Mouse (Mus musculus) thymus, postnatal 10 days (tissue): ENCODE data around the gene Gm4894.

ENCODE experiments used
- DNase-seq, 2 experiments: peaks; one replicate each; pipeline ENCODE4 v3.0.0; 2021; ENCODE audit warnings: low spot score in 2 of 2

Gene Gm4894

DNA sequence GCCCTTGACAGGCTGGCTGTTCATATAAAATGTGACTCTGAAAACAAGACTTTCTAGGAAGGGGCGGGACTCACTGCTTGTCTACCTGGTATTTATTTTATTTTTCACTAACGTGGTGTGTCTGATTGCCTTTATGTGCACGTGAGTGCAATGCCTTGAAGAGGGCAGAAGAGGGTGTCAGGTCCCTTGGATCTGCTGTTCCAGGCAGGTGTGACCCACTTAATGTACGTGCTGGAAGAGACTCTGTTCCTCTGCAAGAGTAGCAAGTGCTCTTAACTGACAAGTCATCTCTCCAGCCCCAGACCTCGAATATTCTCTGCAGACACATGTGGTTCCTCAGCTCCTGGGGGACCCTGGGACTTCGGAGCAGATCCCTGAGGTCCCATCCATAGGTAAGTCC, at the start of gene Gm4894:
Gene Gm4894 (plus strand): TSS at position 301 of the 400 bp plus-strand sequence.
- peak; percentile 6 to 7 for DNase-seq

DNA sequence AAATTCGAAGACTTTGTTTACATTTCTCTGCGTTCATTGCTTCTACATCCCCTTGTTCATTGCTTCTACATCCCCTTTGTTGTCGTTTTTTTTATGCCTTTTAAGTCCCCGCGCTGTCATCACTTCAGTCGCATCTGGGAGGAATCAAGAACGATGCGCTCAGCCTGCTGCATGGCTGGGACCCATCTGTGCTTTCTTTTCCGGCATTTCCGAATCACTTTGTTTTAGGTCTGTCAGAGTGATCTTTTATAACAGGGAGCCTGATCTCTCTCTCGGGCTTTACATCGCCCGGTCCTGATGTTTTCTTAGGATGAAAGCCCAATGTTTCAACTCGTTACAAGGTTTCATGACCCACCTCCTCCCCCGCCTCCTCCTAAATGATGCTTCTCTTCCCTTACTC, 44.0 kb upstream of the Gm4894 start:
- no peak for DNase-seq

DNA sequence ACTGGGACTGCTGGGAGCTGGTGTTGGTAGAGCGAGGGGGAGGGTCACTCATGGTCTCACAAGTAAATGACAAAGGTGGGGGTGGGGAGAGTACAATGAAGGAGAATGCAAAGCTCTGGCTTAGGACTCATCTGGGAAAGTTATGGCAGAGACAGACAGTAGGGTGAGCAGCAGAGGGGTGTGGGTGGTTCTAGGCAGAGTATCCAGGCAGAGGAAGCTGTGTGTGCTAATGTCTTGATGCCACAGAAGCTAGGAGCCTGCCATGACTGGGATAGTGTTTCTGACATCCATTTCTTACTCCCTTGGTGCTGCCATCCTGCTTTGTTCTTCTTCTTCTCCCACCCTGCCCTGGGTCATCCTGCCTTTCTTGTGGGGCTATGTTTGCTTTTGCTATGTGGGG, 38.8 kb upstream of the Gm4894 start:
- no peak for DNase-seq

DNA sequence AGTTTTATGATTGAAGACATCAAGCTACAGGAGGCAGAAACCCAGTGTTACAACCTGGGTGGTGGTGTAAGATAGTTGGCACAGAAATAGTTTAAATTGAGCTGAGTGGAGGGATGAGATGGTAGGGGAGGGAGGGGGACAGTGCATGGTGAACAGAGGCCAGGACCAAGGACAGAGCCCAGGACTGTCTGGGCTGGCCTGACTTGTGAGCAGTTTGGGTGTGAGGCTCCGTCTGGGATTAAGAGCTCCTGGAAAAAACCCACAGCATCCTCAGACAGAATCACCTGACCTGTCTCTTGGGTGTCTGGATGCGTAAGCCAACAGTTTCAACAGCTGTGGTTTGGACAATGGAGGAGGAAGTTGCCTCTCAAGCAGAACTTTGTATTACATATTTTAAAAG, 35.6 kb upstream of the Gm4894 start:
- DNase-seq = no peak

DNA sequence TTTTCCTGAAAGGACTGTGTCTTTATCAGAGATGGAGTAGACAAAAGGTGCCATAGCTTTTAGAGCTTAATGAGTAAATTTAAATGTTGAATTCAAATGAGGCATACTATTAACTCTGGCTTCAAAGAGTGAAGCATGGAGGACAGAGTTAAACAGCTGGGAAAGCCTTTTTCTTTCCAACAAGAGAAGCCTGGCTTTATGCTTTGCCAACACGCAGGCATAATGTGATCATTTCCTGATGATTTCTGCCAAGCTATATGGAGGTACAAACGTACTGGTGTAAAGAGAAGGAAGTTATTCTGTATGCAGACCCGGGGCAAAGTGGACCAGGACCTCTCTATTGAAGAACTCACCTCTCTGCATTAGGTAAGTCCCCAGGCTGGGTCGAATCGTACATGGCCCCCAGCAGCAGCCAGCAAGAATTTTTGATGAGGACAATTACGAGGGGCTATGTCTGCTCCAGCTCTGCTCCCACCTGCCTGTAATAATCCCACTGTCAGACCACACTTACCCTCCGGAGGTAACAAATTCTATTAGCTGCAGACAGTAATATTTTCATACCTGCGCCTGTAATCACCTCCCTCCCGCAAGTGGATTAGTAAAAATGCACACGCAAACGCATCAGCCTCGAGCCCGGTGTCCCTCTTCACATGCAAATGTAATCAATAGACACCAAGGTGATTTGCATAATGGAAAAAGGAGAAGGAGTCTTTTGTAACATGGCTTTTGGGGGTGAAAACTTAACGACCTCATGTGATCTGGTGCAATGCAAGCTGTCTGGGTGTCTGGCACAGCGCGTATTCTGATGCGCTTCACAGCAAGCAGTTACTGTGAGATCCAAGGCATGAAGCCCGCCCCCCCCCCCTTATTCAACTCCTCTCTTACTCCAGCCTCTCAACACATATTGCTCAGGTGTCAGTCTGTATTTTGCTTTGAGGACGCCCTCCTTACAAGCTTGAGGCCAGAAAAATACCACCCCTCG, 32.4 kb upstream of the Gm4894 start:
- DNase-seq = no peak

DNA sequence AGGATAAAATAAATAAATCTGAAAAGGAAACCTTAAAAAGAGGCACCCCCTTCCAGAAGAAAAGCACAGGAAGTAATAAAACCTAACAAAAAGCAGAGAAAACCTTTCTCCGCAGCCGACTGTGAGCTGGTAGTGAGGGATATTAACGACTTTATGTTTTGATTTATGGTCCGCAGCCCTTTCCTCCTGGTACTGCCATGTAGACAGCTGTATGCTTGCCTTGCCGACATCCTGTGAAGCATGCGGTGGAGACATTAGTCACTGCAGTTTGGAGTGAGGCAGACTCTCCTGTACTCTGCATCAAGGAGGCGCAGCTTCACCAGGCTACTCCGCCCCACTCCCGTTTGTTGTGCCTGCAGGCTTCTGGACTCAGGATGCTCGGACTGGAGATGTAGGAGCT, 25.8 kb upstream of the Gm4894 start:
- DNase-seq = no peak

DNA sequence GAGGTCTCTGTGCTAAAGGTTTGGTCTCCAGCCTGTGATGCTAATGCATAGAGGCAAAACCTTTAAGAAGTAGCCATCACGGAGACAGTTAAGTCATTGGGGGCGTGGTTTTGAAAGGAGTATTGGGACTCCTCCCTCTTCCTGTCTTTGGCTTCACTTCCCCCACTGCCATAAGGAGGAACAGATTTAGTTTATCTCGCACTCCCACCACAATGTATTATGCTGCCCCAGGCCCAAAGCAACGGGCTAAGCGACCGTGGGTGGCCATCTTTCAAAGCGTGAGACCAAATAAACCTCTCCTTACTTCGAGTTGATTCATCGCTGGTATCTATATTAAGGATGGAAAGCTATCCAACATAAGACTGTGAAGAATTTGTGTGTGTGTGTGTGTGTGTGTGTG, 22.9 kb upstream of the Gm4894 start:
- DNase-seq = no peak

DNA sequence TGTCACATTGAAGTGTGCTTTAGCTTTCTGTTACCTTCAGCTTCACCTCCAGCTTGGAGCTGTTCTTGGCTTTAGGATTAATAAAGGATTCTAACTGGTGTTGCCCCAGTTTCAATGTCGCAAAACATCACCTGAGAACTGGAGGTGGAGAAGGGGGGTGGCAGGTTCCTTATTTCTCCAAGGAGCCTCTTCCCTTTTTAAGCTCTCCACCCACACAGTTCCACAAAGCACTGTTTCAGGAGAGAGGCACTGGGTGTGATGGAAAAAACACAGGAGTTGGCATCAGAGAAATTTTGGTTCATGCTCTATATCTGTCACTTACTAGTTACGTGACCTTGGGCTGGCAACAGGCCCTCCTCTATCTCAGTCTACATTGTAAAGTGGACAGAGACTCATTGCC, 21.3 kb upstream of the Gm4894 start:
- no peak for DNase-seq

DNA sequence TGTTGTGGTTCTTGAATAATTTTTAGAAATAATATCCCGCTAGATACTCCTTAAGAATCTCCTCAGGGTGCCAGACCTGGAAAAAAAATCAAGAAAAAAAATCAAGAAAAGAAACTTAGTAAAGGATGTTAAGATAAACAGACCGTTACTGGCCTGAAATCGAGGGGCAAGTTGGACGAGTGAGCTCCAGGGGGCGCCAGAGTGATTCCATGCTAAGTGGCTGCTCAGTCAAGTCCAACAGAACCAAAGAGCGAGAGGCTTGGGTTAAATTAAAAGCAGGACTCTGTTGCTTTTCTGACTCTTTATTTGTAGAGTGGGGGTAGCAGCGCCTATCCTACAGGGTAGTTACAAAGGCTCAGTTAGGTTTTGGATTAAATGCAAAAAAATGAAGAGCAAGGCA, 3.5 kb upstream of the Gm4894 start:
- DNase-seq = peak; percentile 9 to 58

DNA sequence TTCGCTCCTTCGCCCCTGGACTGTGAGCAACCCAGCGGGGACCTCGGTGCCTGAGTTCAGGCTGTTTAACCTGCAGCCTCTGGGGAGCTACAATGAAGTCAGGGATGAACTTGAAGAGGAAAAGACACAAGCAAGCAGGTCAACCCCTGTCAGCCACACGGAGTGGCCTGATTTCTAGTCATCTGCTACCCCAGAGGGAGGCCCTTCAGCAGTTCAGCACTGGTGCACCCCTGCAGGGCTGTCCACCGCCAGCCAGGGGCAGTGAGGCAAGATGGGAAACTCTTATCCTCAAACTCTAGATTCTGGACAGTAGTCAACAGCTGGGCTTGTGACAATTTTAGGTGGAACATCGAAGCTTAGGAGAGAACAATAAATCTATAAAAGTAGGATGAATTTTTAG, 18.6 kb downstream of the Gm4894 start:
- DNase-seq = no peak

DNA sequence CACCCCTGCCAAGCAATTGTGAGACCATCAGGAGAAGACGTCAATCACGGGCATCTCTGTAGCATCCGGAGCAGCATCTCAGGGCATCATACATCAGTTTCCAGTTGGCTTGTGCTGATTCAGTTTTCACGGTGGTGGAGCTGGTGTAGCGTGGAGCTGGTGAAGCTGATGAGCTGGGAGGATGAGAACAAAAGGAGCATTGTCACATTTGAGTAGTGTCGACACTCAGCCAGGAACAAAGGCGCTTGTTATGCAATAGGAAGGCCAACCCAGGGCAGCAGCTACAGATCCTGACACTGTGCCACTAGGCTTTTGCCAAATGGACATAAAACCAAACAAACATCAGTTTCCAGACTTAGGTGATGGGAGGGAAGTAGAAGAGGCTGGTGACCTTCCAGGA, 23.2 kb downstream of the Gm4894 start:
- no peak for DNase-seq

DNA sequence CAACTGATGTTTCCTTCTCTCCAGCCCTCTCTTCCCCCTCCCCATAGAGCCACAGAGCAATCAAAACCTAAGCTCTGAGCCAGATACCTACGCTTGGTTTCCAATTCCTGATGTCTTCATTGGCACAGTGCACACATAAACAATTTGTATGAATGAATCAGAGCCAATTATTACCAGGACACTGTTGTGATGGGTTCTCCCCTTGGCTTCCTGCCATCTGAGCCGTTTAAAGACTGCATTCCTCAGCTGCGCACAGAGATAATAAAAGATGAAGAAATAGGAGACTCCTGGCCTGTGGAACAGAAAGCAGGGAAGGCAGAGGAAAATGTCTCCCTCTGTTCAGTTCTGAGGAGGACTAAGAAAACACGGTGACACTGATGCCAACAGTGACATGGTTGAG, 25.6 kb downstream of the Gm4894 start:
- no peak for DNase-seq

DNA sequence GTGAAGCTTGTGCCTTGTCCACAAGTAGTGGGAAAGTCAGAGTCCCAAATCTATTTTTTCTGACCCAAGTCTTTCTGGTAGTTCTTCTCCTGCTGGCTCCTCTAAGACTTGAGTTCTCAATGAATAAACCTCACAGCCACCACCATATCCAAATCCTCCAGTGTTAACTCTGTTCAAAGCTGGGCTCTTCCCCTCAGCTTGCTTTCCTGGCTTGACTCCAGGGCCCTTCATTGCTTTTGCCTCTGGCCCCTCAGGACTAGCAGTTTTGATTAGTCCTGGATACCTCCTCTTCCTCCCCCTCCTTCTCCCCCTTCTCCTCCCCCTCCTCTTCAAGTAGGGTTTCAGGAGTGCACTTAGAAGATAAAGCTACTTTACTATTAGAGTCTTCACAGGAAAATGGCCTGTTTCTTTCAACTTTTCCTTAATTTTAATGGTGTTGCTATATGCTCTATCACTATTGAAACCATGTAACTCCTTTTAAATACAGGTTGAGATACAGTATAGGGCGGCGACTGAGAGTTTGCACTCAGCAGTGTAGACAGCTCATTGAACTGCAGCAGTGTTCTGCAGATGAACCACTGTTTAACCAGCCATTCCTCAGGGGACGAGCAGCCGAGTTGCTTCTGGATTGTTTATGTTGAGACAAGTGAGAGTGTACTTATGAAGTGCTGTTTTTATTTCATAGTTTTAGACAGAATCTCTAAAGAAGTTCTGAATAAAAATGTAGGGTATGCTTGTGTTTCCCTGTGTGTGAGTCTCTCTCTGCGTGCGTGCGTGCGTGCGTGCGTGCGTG, 26.4 kb downstream of the Gm4894 start:
- DNase-seq = no peak

DNA sequence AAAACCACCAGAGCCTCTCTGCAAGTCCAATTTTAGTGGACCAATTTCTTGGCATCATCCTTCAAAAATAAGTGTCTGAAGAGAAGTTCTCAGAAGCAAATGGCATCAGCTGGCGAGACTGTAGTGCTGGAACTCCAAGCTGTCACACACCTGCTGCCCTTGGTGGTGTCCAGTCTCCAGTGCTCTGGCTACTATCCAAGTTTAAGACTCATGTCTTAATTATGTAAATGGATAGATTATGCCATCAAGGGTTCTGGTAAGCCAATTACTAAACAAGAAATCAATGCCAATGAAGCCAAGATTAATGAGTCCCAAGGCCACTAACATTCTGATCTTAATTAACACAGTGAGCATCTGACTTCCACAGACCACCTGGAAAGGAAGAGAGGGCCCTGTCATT, 44.8 kb downstream of the Gm4894 start:
- no peak for DNase-seq

DNA sequence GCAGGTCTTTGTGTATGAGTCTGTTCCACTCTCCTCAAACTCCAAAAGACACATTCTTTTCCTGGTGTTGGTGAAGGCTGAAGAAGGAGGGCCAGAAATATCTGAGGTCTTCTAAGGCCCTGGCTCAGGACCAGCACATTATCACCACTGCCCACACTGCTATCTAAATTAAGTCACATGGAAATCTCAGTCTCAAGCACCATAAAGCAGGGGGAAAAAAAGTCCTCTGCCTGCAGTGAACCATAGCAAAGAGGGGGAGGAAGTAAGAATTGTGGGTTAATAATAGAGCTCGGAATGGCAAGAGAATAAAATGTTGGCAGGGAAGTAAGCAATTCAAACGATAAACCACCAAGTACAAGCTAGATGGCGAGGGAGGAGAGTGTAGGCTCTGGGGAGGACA, 57.2 kb downstream of the Gm4894 start:
- DNase-seq = no peak

DNA sequence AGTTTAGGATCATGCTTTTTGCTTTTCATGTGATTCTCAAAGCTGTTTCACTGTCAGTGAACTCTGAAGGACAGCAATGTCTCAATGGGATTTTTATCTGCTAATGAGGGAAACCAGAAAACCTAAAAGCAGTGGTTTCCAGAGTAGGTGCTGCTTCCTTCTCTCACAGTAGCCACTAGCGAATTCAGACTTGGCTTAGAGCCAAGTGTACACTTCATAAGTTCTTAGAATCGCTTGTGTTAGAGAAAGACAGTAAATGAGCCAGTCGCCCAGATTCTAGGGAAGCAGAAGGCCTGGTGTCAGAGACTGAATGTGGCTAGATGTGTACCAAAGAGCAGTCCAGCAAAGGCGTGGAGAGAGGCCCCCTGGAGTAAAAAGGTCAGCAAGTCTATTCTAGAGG, 60.5 kb downstream of the Gm4894 start:
- DNase-seq = no peak

DNA sequence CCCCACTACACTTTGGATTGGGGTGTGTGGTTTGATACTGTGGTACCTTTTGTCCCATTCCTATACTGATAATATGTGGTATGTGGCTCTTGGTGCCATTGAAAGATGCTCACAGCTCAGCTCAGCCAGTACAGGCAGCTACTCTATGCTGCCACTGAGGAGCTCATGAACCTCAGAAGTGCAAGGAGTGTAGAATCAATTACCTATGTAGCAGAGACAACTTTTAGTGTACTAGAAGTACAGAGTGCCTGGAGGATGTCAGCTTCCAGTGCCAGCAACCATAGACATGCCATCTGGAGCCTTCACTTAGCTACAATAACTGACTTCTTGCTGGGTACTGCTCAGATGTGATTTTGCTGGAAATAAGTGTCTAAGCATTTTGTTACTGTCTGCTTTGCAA, 68.3 kb downstream of the Gm4894 start:
- DNase-seq = no peak
